Mouse (Mus musculus) c-Kit-positive CD71-negative TER-119-negative erythroid progenitor cells, embryonic 14.5 days (primary cell): Measurements from ENCODE around the gene Fbxl2.

ENCODE experiments used
- DNase-seq: peaks from one replicate; pipeline ENCODE4 v3.0.0-alpha.2; 2013; ENCODE audit warnings: low read depth

Fbxl2 gene

DNA sequence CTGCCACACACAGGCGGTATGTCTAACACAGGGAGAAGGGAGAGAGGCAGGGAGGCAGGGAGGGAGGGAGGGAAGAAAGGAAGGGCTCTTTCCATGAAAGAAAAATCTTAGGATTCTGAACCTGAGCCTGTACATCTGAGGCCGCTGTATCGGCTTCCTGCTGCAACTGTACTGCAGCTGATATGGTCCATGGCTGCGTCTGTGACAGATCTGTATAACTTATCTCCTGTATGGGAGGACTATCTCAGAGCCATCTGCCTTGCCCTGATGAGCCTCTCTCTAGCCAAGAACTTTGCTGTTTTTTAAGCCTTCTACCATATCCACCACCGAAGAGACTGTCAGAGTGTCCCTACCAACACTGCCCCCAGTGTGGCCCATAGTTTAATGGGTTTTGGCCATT, 130.2 kb downstream of the Fbxl2 start:
- no peak for DNase-seq
